Mouse (Mus musculus) embryonic fibroblast, embryonic 13.5 days (primary cell): ENCODE data around the gene Celsr1.

Experiments
- CTCF ChIP-seq: IDR thresholded peaks from 2 replicates; pipeline ENCODE4 v1.5.1; 2011; ENCODE audit warnings: mild to moderate bottlenecking, control low read depth, low read length, moderate library complexity, borderline replicate concordance; ENCODE audit not compliant: insufficient read depth
- POLR2A ChIP-seq: IDR thresholded peaks from 2 replicates; pipeline ENCODE4 v1.6.1; 2011; ENCODE audit warnings: low read depth, mild to moderate bottlenecking, control low read depth, low read length, moderate library complexity

DNA sequence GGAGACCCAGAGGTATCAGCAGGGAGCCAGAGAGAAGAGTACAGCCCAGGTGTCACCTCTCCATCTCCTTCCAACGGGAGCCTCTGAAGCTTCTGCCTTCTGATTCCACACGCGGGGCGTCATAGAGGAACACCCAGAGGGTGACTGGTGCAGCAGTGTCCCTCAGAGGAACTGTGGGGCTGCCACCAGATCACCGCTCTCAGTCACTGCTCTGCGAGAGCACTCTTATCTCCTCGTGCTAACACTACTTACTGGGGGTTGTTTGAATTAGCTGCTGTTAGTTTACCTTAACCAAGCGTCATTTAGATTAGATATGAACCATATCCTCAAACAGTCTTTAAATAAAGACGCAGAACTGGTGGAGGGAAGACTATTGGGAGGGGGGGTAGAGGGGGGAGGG, 12.3 kb downstream of the Celsr1 start:
- no peak for TF ChIP-seq POLR2A
- no peak for TF ChIP-seq CTCF
